In genomic region chr16:78790064-78790463, GRCm38 (mm10) we compare ENCODE assay signal across 25 mouse cellular contexts.
DNase-seq lines count a peak whose midpoint lies in the region; ATAC-seq and TF ChIP-seq lines count a peak whose summit lies in the region.
"Had no signal": no experiment of that assay in that cellular context is flagged by ENCODE, and none has a peak within 500 bp of the region (broad histone marks: within the 10 kb centered on the region; RNA-seq: fewer than 3 reads in every experiment).

No protein-coding gene starts in this region.

- peak; percentile 3 for DNase-seq in gastrocnemius, postnatal 14 days
- no peak for DNase-seq in gastrocnemius, adult 2 months
- DNase-seq in lung, adult 18-20 months, result peak; percentile 12 to 14
- no peak for DNase-seq in lung, adult 2 months
- peak; percentile 41 for DNase-seq in lung, postnatal 14 days
- DNase-seq in stomach, postnatal 0 days (ENCODE audit: low spot score), result no peak
- DNase-seq in adrenal gland, postnatal 36 days, result no peak
- no peak for DNase-seq in spleen, adult 18-20 months
- DNase-seq: adrenal gland, postnatal 10 days; cerebellum, adult 2 months; cerebellum, postnatal 25 days; embryo, embryonic 11 days; gastrocnemius, postnatal 10 days; heart, adult 11 months; heart, postnatal 36 days; kidney, adult 11 months; kidney, postnatal 10 days; thymus, postnatal 25 days had no signal

- H3K27me3 ChIP-seq in stomach, postnatal 0 days (ENCODE audit: control insufficient read depth, insufficient read depth, low read length), result no peaks in the 10 kb centered on the region
- H3K27me3 ChIP-seq: embryonic facial prominence, embryonic 15.5 days; forebrain, embryonic 15.5 days; hindbrain, embryonic 13.5 days had no signal

- no peak for TF ChIP-seq CTCF in gastrocnemius, adult 2 months (IDR thresholded peaks at IDR 0.05)
- no peak for TF ChIP-seq CTCF in lung, adult 2 months (IDR thresholded peaks at IDR 0.05; ENCODE audit: insufficient read depth, low read length)
- no peak for TF ChIP-seq CTCF in stomach, postnatal 0 days (IDR thresholded peaks at IDR 0.05; ENCODE audit: low read depth)

- H3K27ac ChIP-seq in gastrocnemius, adult 2 months, result no peak overlapping the region
- no peak overlapping the region for H3K27ac ChIP-seq in stomach, postnatal 0 days (replicated peaks)
- H3K27ac ChIP-seq: embryonic facial prominence, embryonic 15.5 days; forebrain, embryonic 15.5 days; hindbrain, embryonic 13.5 days; layer of hippocampus, adult 2 months; macrophage had no signal

- H3K9ac ChIP-seq in stomach, postnatal 0 days (ENCODE audit: low read length), result no peak overlapping the region
- H3K9ac ChIP-seq: embryonic facial prominence, embryonic 15.5 days; forebrain, embryonic 15.5 days; hindbrain, embryonic 13.5 days had no signal

- no peak overlapping the region for H3K4me2 ChIP-seq in stomach, postnatal 0 days (replicated peaks; ENCODE audit: low read depth)
- H3K4me2 ChIP-seq: embryonic facial prominence, embryonic 15.5 days; forebrain, embryonic 15.5 days; heart, embryonic 11.5 days; hindbrain, embryonic 13.5 days; liver, embryonic 11.5 days had no signal

- no peaks in the 10 kb centered on the region for H3K36me3 ChIP-seq in stomach, postnatal 0 days (ENCODE audit: control insufficient read depth, insufficient read depth, low read length)
- H3K36me3 ChIP-seq: embryonic facial prominence, embryonic 15.5 days; forebrain, embryonic 15.5 days; hindbrain, embryonic 13.5 days had no signal

- no peak overlapping the region for H3K4me3 ChIP-seq in gastrocnemius, adult 2 months
- no peak overlapping the region for H3K4me3 ChIP-seq in lung, adult 2 months (replicated peaks; ENCODE audit: extremely low read depth, low read depth, low read length)
- H3K4me3 ChIP-seq in stomach, postnatal 0 days (ENCODE audit: low read depth, low read length), result no peak overlapping the region
- H3K4me3 ChIP-seq: embryonic facial prominence, embryonic 15.5 days; forebrain, embryonic 15.5 days; hindbrain, embryonic 13.5 days; layer of hippocampus, adult 2 months had no signal

- intact Hi-C loops in gastrocnemius, postnatal 14 days (cut with DNase I; ENCODE audit: low total_unique reads), result no loop called here
- intact Hi-C loops in gastrocnemius, adult 2 months (cut with DNase I), result no loop called here

- 54% methylated on average over 2 of the region's 2 CpGs for WGBS in lung, adult 2 months
- WGBS in stomach, postnatal 0 days, result 43% methylated on average over 2 of the region's 2 CpGs

- no peak for TF ChIP-seq POLR2A in lung, adult 2 months (IDR thresholded peaks at IDR 0.05; ENCODE audit: borderline replicate concordance, extremely low read depth, low read depth, low read length)

- no peaks in the 10 kb centered on the region for H3K4me1 ChIP-seq in lung, adult 2 months (ENCODE audit: control insufficient read depth, insufficient read depth, low read length)
- H3K4me1 ChIP-seq in stomach, postnatal 0 days (replicated peaks; ENCODE audit: control insufficient read depth, insufficient read depth), result no peaks in the 10 kb centered on the region
- H3K4me1 ChIP-seq: embryonic facial prominence, embryonic 15.5 days; forebrain, embryonic 15.5 days; hindbrain, embryonic 13.5 days had no signal

- peak; percentile 40; the same call in 1 of the 2 replicates for ATAC-seq in stomach, postnatal 0 days (ENCODE audit: low FRiP score, low TSS enrichment)
- ATAC-seq: forebrain, embryonic 15.5 days had no signal

- TF ChIP-seq EP300 in stomach, postnatal 0 days (optimal IDR thresholded peaks at IDR 0.05), result no peak

- H3K9me3 ChIP-seq in stomach, postnatal 0 days (ENCODE audit: control insufficient read depth, low read length), result no peaks in the 10 kb centered on the region
- H3K9me3 ChIP-seq: embryonic facial prominence, embryonic 15.5 days; forebrain, embryonic 15.5 days; hindbrain, embryonic 13.5 days had no signal

Comparison
In these comparisons a context has a peak if more than half of its experiments do, and no peak if none do; other contexts are left out.
1. DNase-seq: peak in gastrocnemius, postnatal 14 days (single experiment), lung, adult 18-20 months (2 of 2) and lung, postnatal 14 days (single experiment); none in gastrocnemius, adult 2 months (single experiment), lung, adult 2 months (single experiment), stomach, postnatal 0 days (single experiment), adrenal gland, postnatal 36 days (0 of 2) and spleen, adult 18-20 months (0 of 2).